Comparison of ENCODE assay signal across 20 mouse cellular contexts in genomic region chr15:93422537-93422936, GRCm38 (mm10). TPM values are rescaled to one million over a fixed set of nuclear protein-coding genes. Genes with fewer than 3 reads are reported as not detected.
DNase-seq lines count a peak whose midpoint lies in the region; ATAC-seq and TF ChIP-seq lines count a peak whose summit lies in the region.
"Had no signal": no experiment of that assay in that cellular context is flagged by ENCODE, and none has a peak within 500 bp of the region (broad histone marks: within the 10 kb centered on the region; RNA-seq: fewer than 3 reads in every experiment).

No protein-coding gene starts in this region.

- H3K4me1 ChIP-seq in stomach, postnatal 0 days (replicated peaks; ENCODE audit: control insufficient read depth, insufficient read depth): no peaks in the 10 kb centered on the region
- H3K4me1 ChIP-seq: embryonic facial prominence, embryonic 10.5 days; forebrain, embryonic 15.5 days; limb, embryonic 15.5 days; lung, embryonic 15.5 days; midbrain, embryonic 13.5 days had no signal

- no peak for TF ChIP-seq EP300 in stomach, postnatal 0 days (optimal IDR thresholded peaks at IDR 0.05)

- no peaks in the 10 kb centered on the region for H3K36me3 ChIP-seq in stomach, postnatal 0 days (ENCODE audit: control insufficient read depth, insufficient read depth, low read length)

- H3K27ac ChIP-seq in stomach, postnatal 0 days (replicated peaks): no peak overlapping the region
- H3K27ac ChIP-seq: embryonic facial prominence, embryonic 10.5 days; forebrain, embryonic 15.5 days; limb, embryonic 15.5 days; lung, embryonic 15.5 days; macrophage; midbrain, embryonic 13.5 days had no signal

- no peak overlapping the region for H3K4me2 ChIP-seq in stomach, postnatal 0 days (replicated peaks; ENCODE audit: low read depth)
- H3K4me2 ChIP-seq: forebrain, embryonic 15.5 days; limb, embryonic 15.5 days; lung, embryonic 15.5 days; midbrain, embryonic 13.5 days had no signal

- H3K9ac ChIP-seq in stomach, postnatal 0 days (ENCODE audit: low read length): no peak overlapping the region
- H3K9ac ChIP-seq: forebrain, embryonic 15.5 days; limb, embryonic 15.5 days; lung, embryonic 15.5 days; midbrain, embryonic 13.5 days had no signal

- H3K27me3 ChIP-seq in stomach, postnatal 0 days (ENCODE audit: control insufficient read depth, insufficient read depth, low read length): no peaks in the 10 kb centered on the region
- H3K27me3 ChIP-seq: forebrain, embryonic 15.5 days; limb, embryonic 15.5 days; lung, embryonic 15.5 days; midbrain, embryonic 13.5 days had no signal

- H3K9me3 ChIP-seq in stomach, postnatal 0 days (ENCODE audit: control insufficient read depth, low read length): no peaks in the 10 kb centered on the region
- H3K9me3 ChIP-seq: embryonic facial prominence, embryonic 10.5 days; forebrain, embryonic 15.5 days; limb, embryonic 15.5 days; lung, embryonic 15.5 days; midbrain, embryonic 13.5 days had no signal

- WGBS in stomach, postnatal 0 days: 96% methylated on average over 1 of the region's 1 CpGs

- peak; percentile 23; the same call in 1 of the 2 replicates for TF ChIP-seq CTCF in stomach, postnatal 0 days (IDR thresholded peaks at IDR 0.05; ENCODE audit: low read depth)

- DNase-seq in heart, adult 11 months: peak; percentile 63
- DNase-seq in heart, adult 9 months (ENCODE audit: low spot score in 2 of 2): no peak
- DNase-seq in thymus, postnatal 25 days: peak; percentile 4
- no peak for DNase-seq in thymus, postnatal 10 days (ENCODE audit: low spot score in 2 of 2)
- peak; percentile 69 for DNase-seq in ZHBTc4 (ENCODE audit: low read depth, low spot score)
- no peak for DNase-seq in stomach, postnatal 0 days (ENCODE audit: low spot score)
- no peak for DNase-seq in spleen, postnatal 36 days (ENCODE audit: low spot score in 2 of 2)
- DNase-seq in right cerebral cortex, postnatal 10 days (ENCODE audit: low spot score in 2 of 2): no peak
- DNase-seq: cerebellum, adult 11 months; kidney, adult 8-10 months; kidney, postnatal 25 days; layer of hippocampus, adult 9-11 months; right cerebral cortex, postnatal 4 days had no signal

- no peak overlapping the region for H3K4me3 ChIP-seq in stomach, postnatal 0 days (ENCODE audit: low read depth, low read length)
- H3K4me3 ChIP-seq: embryonic facial prominence, embryonic 10.5 days; forebrain, embryonic 15.5 days; limb, embryonic 15.5 days; lung, embryonic 15.5 days; midbrain, embryonic 13.5 days had no signal

- ATAC-seq in stomach, postnatal 0 days (ENCODE audit: low FRiP score, low TSS enrichment): no peak
- ATAC-seq: forebrain, embryonic 15.5 days; inflammation-experienced regulatory T-cells, adult 6 months; midbrain, embryonic 13.5 days had no signal

RNA-seq across cellular contexts. Expression of gene Pphln1, which starts 24.4 kb away (rescaled TPM):
- 18.2 and 19.3 TPM in 2 replicates for polyA plus RNA-seq in stomach, postnatal 0 days (2015; fragmentation: Nextera tagmentation; extraction: Ambion mirVana)

RNA-seq across cellular contexts. Expression of gene Zcrb1, which starts 24.4 kb away (rescaled TPM):
- 86.8 and 90.7 TPM in 2 replicates for polyA plus RNA-seq in stomach, postnatal 0 days (2015; fragmentation: Nextera tagmentation; extraction: Ambion mirVana)

Comparison
In these comparisons a context has a peak if more than half of its experiments do, and no peak if none do; other contexts are left out.
1. DNase-seq: peak in heart, adult 11 months (single experiment), thymus, postnatal 25 days (single experiment) and ZHBTc4 (single experiment); none in heart, adult 9 months (0 of 2), thymus, postnatal 10 days (0 of 2), stomach, postnatal 0 days (single experiment), spleen, postnatal 36 days (0 of 2) and right cerebral cortex, postnatal 10 days (0 of 2).